Mouse (Mus musculus): Measurements from ENCODE around the gene Stk38l. TPM values are rescaled to one million over a fixed set of nuclear protein-coding genes. Genes with fewer than 3 reads are reported as not detected.

The Stk38l gene
- polyA plus RNA-seq, 1 experiment = 1.2 TPM

GRCm38 (mm10) chr6:146688010-146688409, 36.8 kb upstream of the Stk38l start:
- Histone ChIP-seq H3K4me3 (ENCODE audit: extremely low read depth, insufficient read depth, insufficient read length) (no peak overlapping the region), H3K4me1 (ENCODE audit: control insufficient read depth, insufficient read depth, insufficient read length) (no peaks in the 10 kb centered on the region), H3K36me3 (ENCODE audit: control insufficient read depth, insufficient read depth, low read length) (no peaks in the 10 kb centered on the region), H3K27ac (ENCODE audit: insufficient read depth, low read length) (no peak overlapping the region), H3K27me3 (ENCODE audit: control insufficient read depth, insufficient read depth, low read length) (no peaks in the 10 kb centered on the region)
- WGBS = 88% methylated on average over 7 of the region's 7 CpGs
- TF ChIP-seq CTCF (IDR thresholded peaks at IDR 0.05; ENCODE audit: extremely low read depth, insufficient read depth, insufficient read length, insufficient replicate concordance) = no peak
- TF ChIP-seq POLR2A (IDR thresholded peaks at IDR 0.05; ENCODE audit: low read depth, low read length) = no peak
- DNase-seq (ENCODE audit: low read depth in 1 of 2, low spot score in 2 of 2) = no peak

- H3K27ac ChIP-seq (ENCODE audit: insufficient read depth, low read length) = no peak overlapping the region
- no peak overlapping the region for H3K4me3 ChIP-seq (ENCODE audit: extremely low read depth, insufficient read depth, insufficient read length)
- DNase-seq (ENCODE audit: low read depth in 1 of 2, low spot score in 2 of 2) = no peak
- no peak for TF ChIP-seq CTCF (IDR thresholded peaks at IDR 0.05; ENCODE audit: extremely low read depth, insufficient read depth, insufficient read length, insufficient replicate concordance)
- no peak for TF ChIP-seq POLR2A (IDR thresholded peaks at IDR 0.05; ENCODE audit: low read depth, low read length)
- no peaks in the 10 kb centered on the region for H3K4me1 ChIP-seq (ENCODE audit: control insufficient read depth, insufficient read depth, insufficient read length)
- H3K27me3 ChIP-seq (ENCODE audit: control insufficient read depth, insufficient read depth, low read length) = no peaks in the 10 kb centered on the region
- H3K36me3 ChIP-seq (ENCODE audit: control insufficient read depth, insufficient read depth, low read length) = no peaks in the 10 kb centered on the region
- 83% methylated on average over 5 of the region's 5 CpGs for WGBS
Measured at GRCm38 (mm10) chr6:146688861-146689260, 35.9 kb upstream of the Stk38l start.

- TF ChIP-seq CTCF (IDR thresholded peaks at IDR 0.05; ENCODE audit: extremely low read depth, insufficient read depth, insufficient read length, insufficient replicate concordance) (no peak), POLR2A (IDR thresholded peaks at IDR 0.05; ENCODE audit: low read depth, low read length) (no peak)
- Histone ChIP-seq H3K27me3 (ENCODE audit: control insufficient read depth, insufficient read depth, low read length) (no peaks in the 10 kb centered on the region), H3K27ac (ENCODE audit: insufficient read depth, low read length) (no peak overlapping the region), H3K4me1 (ENCODE audit: control insufficient read depth, insufficient read depth, insufficient read length) (peaks cover 2% of the 10 kb centered on the region; the same call in 1 of the 2 replicates), H3K4me3 (ENCODE audit: extremely low read depth, insufficient read depth, insufficient read length) (no peak overlapping the region), H3K36me3 (ENCODE audit: control insufficient read depth, insufficient read depth, low read length) (no peaks in the 10 kb centered on the region)
- WGBS = 66% methylated on average over 5 of the region's 5 CpGs
- no peak for DNase-seq (ENCODE audit: low read depth in 1 of 2, low spot score in 2 of 2)
Measured at GRCm38 (mm10) chr6:146697767-146698166, 27.0 kb upstream of the Stk38l start.

GRCm38 (mm10) chr6:146698376-146698775, 26.4 kb upstream of the Stk38l start:
- 81% methylated on average over 4 of the region's 4 CpGs for WGBS
- Histone ChIP-seq H3K36me3 (ENCODE audit: control insufficient read depth, insufficient read depth, low read length) (no peaks in the 10 kb centered on the region), H3K27ac (ENCODE audit: insufficient read depth, low read length) (no peak overlapping the region), H3K4me1 (ENCODE audit: control insufficient read depth, insufficient read depth, insufficient read length) (peaks cover 2% of the 10 kb centered on the region; the same call in 1 of the 2 replicates), H3K27me3 (ENCODE audit: control insufficient read depth, insufficient read depth, low read length) (no peaks in the 10 kb centered on the region), H3K4me3 (ENCODE audit: extremely low read depth, insufficient read depth, insufficient read length) (no peak overlapping the region)
- no peak for DNase-seq (ENCODE audit: low read depth in 1 of 2, low spot score in 2 of 2)
- TF ChIP-seq CTCF (IDR thresholded peaks at IDR 0.05; ENCODE audit: extremely low read depth, insufficient read depth, insufficient read length, insufficient replicate concordance) (no peak), POLR2A (IDR thresholded peaks at IDR 0.05; ENCODE audit: low read depth, low read length) (no peak)

- peaks cover 2% of the 10 kb centered on the region; the same call in 1 of the 2 replicates for H3K4me1 ChIP-seq (ENCODE audit: control insufficient read depth, insufficient read depth, insufficient read length)
- no peak for TF ChIP-seq CTCF (IDR thresholded peaks at IDR 0.05; ENCODE audit: extremely low read depth, insufficient read depth, insufficient read length, insufficient replicate concordance)
- no peak for TF ChIP-seq POLR2A (IDR thresholded peaks at IDR 0.05; ENCODE audit: low read depth, low read length)
- no peak for DNase-seq (ENCODE audit: low read depth in 1 of 2, low spot score in 2 of 2)
- H3K27ac ChIP-seq (ENCODE audit: insufficient read depth, low read length) = no peak overlapping the region
- WGBS = 87% methylated on average over 1 of the region's 1 CpGs
- H3K27me3 ChIP-seq (ENCODE audit: control insufficient read depth, insufficient read depth, low read length) = no peaks in the 10 kb centered on the region
- H3K36me3 ChIP-seq (ENCODE audit: control insufficient read depth, insufficient read depth, low read length) = no peaks in the 10 kb centered on the region
- H3K4me3 ChIP-seq (ENCODE audit: extremely low read depth, insufficient read depth, insufficient read length) = no peak overlapping the region
Measured at GRCm38 (mm10) chr6:146700461-146700860, 24.3 kb upstream of the Stk38l start.

GRCm38 (mm10) chr6:146702126-146702881, 22.5 kb upstream of the Stk38l start:
- Histone ChIP-seq H3K36me3 (ENCODE audit: control insufficient read depth, insufficient read depth, low read length) (no peaks in the 10 kb centered on the region), H3K4me3 (ENCODE audit: extremely low read depth, insufficient read depth, insufficient read length) (no peak overlapping the region), H3K27ac (ENCODE audit: insufficient read depth, low read length) (no peak overlapping the region), H3K27me3 (ENCODE audit: control insufficient read depth, insufficient read depth, low read length) (no peaks in the 10 kb centered on the region), H3K4me1 (ENCODE audit: control insufficient read depth, insufficient read depth, insufficient read length) (peaks cover 2% of the 10 kb centered on the region; the same call in 1 of the 2 replicates)
- TF ChIP-seq CTCF (IDR thresholded peaks at IDR 0.05; ENCODE audit: extremely low read depth, insufficient read depth, insufficient read length, insufficient replicate concordance) = no peak
- no peak for TF ChIP-seq POLR2A (IDR thresholded peaks at IDR 0.05; ENCODE audit: low read depth, low read length)
- 23% methylated on average over 11 of the region's 11 CpGs for WGBS
- DNase-seq (ENCODE audit: low read depth in 1 of 2, low spot score in 2 of 2) = no peak

GRCm38 (mm10) chr6:146703351-146703750, 21.4 kb upstream of the Stk38l start:
- no peaks in the 10 kb centered on the region for H3K27me3 ChIP-seq (ENCODE audit: control insufficient read depth, insufficient read depth, low read length)
- peaks cover 2% of the 10 kb centered on the region; the same call in 1 of the 2 replicates for H3K4me1 ChIP-seq (ENCODE audit: control insufficient read depth, insufficient read depth, insufficient read length)
- no peak for DNase-seq (ENCODE audit: low read depth in 1 of 2, low spot score in 2 of 2)
- H3K4me3 ChIP-seq (ENCODE audit: extremely low read depth, insufficient read depth, insufficient read length) = no peak overlapping the region
- H3K27ac ChIP-seq (ENCODE audit: insufficient read depth, low read length) = no peak overlapping the region
- TF ChIP-seq POLR2A (IDR thresholded peaks at IDR 0.05; ENCODE audit: low read depth, low read length) (no peak), CTCF (IDR thresholded peaks at IDR 0.05; ENCODE audit: extremely low read depth, insufficient read depth, insufficient read length, insufficient replicate concordance) (no peak)
- WGBS = 80% methylated on average over 3 of the region's 3 CpGs
- H3K36me3 ChIP-seq (ENCODE audit: control insufficient read depth, insufficient read depth, low read length) = no peaks in the 10 kb centered on the region
